Mouse (Mus musculus) cerebellum, adult 2 months (tissue): ENCODE data around the gene Ass1. TPM values are rescaled to one million over a fixed set of nuclear protein-coding genes. Genes with fewer than 3 reads are reported as not detected.

Experiments
- DNase-seq, 2 experiments: peaks; one replicate each; pipeline ENCODE4 v3.0.0; 2021
- H3K27ac ChIP-seq: fragments of 200-500 bp; 2 replicates; pipeline ENCODE4 v1.5.1; 2012; ENCODE audit warnings: low read length, control low read depth, inconsistent platforms; ENCODE audit not compliant: insufficient read depth
- H3K27me3 ChIP-seq: fragments of 200-500 bp; 2 replicates; pipeline ENCODE4 v1.6.1; 2012; ENCODE audit warnings: inconsistent platforms, mild to moderate bottlenecking, low read length, moderate library complexity; ENCODE audit not compliant: control insufficient read depth, insufficient read depth
- H3K4me1 ChIP-seq: fragments of 200-500 bp; 2 replicates; pipeline ENCODE4 v1.6.1; 2011; ENCODE audit warnings: low read length; ENCODE audit not compliant: control insufficient read depth, insufficient read depth
- H3K4me3 ChIP-seq: fragments of 200-500 bp; replicated peaks from 2 replicates; pipeline ENCODE3; 2011; ENCODE audit warnings: mild to moderate bottlenecking, low read depth, low read length, control low read depth; ENCODE audit not compliant: insufficient read depth
- CTCF ChIP-seq: fragments of 200-500 bp; IDR thresholded peaks from 2 replicates; pipeline ENCODE4 v1.5.1; 2011; ENCODE audit warnings: low read depth, mild to moderate bottlenecking, control low read depth, low read length, moderate library complexity, borderline replicate concordance; ENCODE audit not compliant: insufficient read depth
- POLR2A ChIP-seq: fragments of 200-500 bp; IDR thresholded peaks from 2 replicates; pipeline ENCODE4 v1.6.1; 2011; ENCODE audit warnings: low read length, control low read depth, borderline replicate concordance; ENCODE audit not compliant: insufficient read depth
- WGBS: fragments of 180-500 bp; shearing (Covaris S2); methylation state at CpG from one replicate; pipeline ENCODE4 v1.1.7; 2018; 5-methylcytosine and 5-hydroxymethylcytosine counted together
- polyA plus RNA-seq: library from polyadenylated mRNA; depleted of rRNA; stranded (reverse); fragments of >200 nt; gene quantifications from 2 replicates; pipeline ENCODE4 v1.2.3, GENCODE M21; 2012

Ass1 gene
- polyA plus RNA-seq, 1 experiment, result 29.9 TPM

DNA sequence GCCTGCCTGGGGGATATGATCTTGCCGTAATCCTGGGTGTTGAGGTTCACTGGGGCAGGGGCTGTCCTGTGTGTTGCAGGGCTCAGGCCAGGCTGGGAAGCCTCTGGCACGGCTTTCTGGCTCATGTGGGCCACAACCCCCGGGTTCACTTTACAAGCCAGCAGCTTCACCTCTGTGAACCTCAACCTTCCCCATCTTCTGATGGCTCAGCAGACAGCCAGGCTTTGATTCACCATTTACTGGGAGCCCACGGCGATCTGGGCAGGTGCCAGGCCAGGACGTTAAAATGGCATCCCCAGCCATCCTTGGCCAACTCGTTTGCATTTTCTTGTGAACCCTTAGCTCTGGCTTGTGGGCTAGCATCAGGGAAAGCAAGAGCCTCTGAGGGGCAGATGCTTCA is 527 bp upstream of the Ass1 start:
- Histone ChIP-seq H3K27ac (no peak overlapping the region), H3K27me3 (no peaks in the 10 kb centered on the region), H3K4me1 (0 out of 2 replicates have a peak, but pooled peaks cover 4% of the 10 kb centered on the region), H3K4me3 (peak overlapping the region; percentile 27)
- TF ChIP-seq CTCF (no peak), POLR2A (no peak)
- DNase-seq, result no peak
- WGBS, result 31% methylated on average over 7 of the region's 7 CpGs

GRCm38 (mm10) chr2:31470683-31471385 is 827 bp downstream of the Ass1 start:
- H3K4me1 ChIP-seq, result 0 out of 2 replicates have a peak, but pooled peaks cover 4% of the 10 kb centered on the region
- DNase-seq, result no peak
- no peak overlapping the region for H3K27ac ChIP-seq
- no peaks in the 10 kb centered on the region for H3K27me3 ChIP-seq
- H3K4me3 ChIP-seq, result peak overlapping the region; percentile 9
- 12% methylated on average over 19 of the region's 19 CpGs for WGBS
- TF ChIP-seq POLR2A, result no peak
- no peak for TF ChIP-seq CTCF

DNA sequence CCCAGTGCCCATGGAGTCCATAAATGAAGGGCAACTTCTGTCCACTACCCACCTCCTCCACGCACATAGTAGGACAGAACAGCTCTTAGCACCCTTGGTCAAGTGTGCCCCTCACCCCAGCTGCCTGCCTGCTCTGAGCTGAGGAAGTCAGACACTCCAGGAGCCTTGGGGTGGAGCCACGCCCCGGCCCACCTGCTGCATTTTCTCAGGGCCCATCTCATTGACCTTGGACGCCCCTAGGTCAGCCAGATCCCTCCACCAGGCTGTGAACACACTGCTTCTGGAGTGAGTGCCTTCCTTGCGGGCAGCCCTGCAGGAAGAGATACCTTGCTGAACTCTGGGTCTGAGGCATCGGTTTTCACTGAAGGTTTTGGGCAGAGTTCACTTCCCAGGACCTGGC is 1.6 kb downstream of the Ass1 start:
- H3K27me3 ChIP-seq, result no peaks in the 10 kb centered on the region
- WGBS, result 58% methylated on average over 6 of the region's 6 CpGs
- no peak overlapping the region for H3K27ac ChIP-seq
- no peak for TF ChIP-seq CTCF
- TF ChIP-seq POLR2A, result no peak
- DNase-seq, result no peak
- no peak overlapping the region for H3K4me3 ChIP-seq
- H3K4me1 ChIP-seq, result 0 out of 2 replicates have a peak, but pooled peaks cover 4% of the 10 kb centered on the region

DNA sequence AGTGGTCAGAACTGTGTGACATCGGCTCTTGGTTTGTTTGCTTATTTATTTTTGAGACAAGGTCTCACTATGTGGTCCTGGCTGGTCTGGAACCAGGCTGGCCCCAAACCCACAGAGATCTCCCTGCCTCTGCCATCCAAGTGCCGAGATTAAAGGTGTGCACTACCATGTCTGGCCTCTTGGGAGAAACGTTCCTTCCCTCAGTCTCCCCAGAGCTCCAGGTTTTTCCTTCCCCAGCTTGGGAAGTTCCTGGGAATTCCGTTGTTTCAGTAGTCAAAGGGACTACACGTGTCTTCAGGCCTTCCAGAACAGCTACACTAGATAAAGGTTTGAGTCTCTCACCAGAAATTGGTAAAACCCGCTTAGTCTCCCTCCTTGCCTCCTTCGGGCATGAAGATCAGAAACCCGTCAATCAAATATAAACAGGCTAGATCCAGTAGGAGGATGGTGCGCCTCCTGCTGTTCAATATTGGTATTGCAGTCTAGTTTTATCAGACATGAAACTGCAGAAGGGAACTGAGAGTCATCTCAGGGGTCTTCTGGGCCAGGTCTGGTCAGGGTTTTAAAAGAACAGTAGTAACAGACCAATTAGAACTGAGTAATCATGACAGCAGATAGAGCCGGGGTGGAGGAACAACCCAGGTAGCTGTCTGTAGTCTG is 2.5 kb downstream of the Ass1 start:
- DNase-seq, result no peak
- no peaks in the 10 kb centered on the region for H3K27me3 ChIP-seq
- no peak overlapping the region for H3K4me3 ChIP-seq
- H3K27ac ChIP-seq, result no peak overlapping the region
- TF ChIP-seq CTCF, result peak; percentile 42; the same call in 1 of the 2 replicates
- TF ChIP-seq POLR2A, result no peak
- 0 out of 2 replicates have a peak, but pooled peaks cover 4% of the 10 kb centered on the region for H3K4me1 ChIP-seq
- 52% methylated on average over 10 of the region's 10 CpGs for WGBS

DNA sequence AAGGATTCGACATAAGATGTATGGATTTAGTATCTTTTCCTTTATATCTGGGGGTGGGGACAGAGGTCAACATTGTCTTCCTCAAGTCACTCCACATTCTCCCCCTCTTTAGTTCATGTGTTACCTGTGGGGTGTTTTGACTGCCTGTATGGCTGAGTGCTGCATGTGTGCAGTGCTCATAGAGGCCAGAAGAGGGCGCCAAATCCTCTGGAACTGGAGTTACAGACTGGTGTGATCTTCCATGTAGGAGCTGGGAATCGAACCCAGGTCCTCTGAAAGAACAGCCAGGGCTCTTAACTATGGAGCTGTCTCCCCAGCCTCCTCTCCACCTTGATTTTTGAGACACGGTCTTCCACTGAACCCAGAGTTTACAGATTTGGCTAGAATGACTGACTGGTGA is 3.9 kb downstream of the Ass1 start:
- H3K27me3 ChIP-seq, result no peaks in the 10 kb centered on the region
- DNase-seq, result no peak
- TF ChIP-seq POLR2A, result no peak
- peak; percentile 30; the same call in 1 of the 2 replicates for TF ChIP-seq CTCF
- WGBS, result 64% methylated on average over 4 of the region's 4 CpGs
- no peak overlapping the region for H3K27ac ChIP-seq
- H3K4me1 ChIP-seq, result 0 out of 2 replicates have a peak, but pooled peaks cover 4% of the 10 kb centered on the region
- no peak overlapping the region for H3K4me3 ChIP-seq

DNA sequence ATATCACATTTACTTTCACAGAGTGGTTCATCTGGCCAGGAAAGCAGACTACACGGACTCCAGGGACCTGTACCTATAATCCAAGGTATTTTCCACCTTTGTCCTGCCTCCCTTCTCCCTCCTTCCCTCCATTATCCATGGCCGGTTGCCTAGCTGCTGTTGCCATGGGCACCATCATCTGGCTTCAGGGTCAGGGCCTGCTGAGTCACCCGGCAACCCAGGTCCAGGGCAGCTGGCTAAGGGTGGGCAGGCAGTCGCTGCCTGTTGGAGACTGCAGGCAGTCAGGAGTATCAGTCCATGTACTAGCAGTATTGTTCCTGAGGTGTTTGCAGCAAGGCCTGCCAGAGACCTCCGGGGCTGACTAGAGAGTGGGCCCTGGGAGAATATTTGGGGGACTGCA is 4.7 kb downstream of the Ass1 start:
- no peaks in the 10 kb centered on the region for H3K27me3 ChIP-seq
- H3K27ac ChIP-seq, result no peak overlapping the region
- no peak for TF ChIP-seq POLR2A
- TF ChIP-seq CTCF, result no peak
- no peak for DNase-seq
- WGBS, result 39% methylated on average over 5 of the region's 5 CpGs
- no peak overlapping the region for H3K4me3 ChIP-seq
- 0 out of 2 replicates have a peak, but pooled peaks cover 4% of the 10 kb centered on the region for H3K4me1 ChIP-seq

GRCm38 (mm10) chr2:31476107-31476820 is 6.3 kb downstream of the Ass1 start:
- H3K27me3 ChIP-seq, result no peaks in the 10 kb centered on the region
- no peaks in the 10 kb centered on the region for H3K4me1 ChIP-seq
- 49% methylated on average over 10 of the region's 10 CpGs for WGBS
- H3K27ac ChIP-seq, result no peak overlapping the region
- H3K4me3 ChIP-seq, result no peak overlapping the region
- DNase-seq, result no peak
- TF ChIP-seq POLR2A, result no peak
- no peak for TF ChIP-seq CTCF
